Mouse (Mus musculus) forebrain, embryonic 16.5 days (tissue): ENCODE measurements around the gene Hoxd8. TPM values are rescaled to one million over a fixed set of nuclear protein-coding genes. Genes with fewer than 3 reads are reported as not detected.

ENCODE experiments used
- ATAC-seq: fragments of 200-750 bp; cut with Nextera tagmentation; 2 replicates; pipeline ENCODE4 v1.8.0; 2017; ENCODE audit warnings: mild to moderate bottlenecking, moderate library complexity
- H3K27ac ChIP-seq: fragments of 300-500 bp; sonication (generic); 2 replicates; pipeline ENCODE4 v1.5.1; 2014; ENCODE audit warnings: low read length, control low read depth
- H3K27me3 ChIP-seq: fragments of 300-500 bp; sonication (generic); replicated peaks from 2 replicates; pipeline ENCODE4 v1.6.1; 2014; ENCODE audit warnings: low read length; ENCODE audit not compliant: control insufficient read depth, insufficient read depth
- H3K36me3 ChIP-seq: fragments of 300-500 bp; sonication (generic); 2 replicates; pipeline ENCODE4 v1.6.1; 2014; ENCODE audit not compliant: control insufficient read depth, insufficient read depth
- H3K4me1 ChIP-seq: fragments of 300-500 bp; sonication (generic); replicated peaks from 2 replicates; pipeline ENCODE4 v1.6.1; 2014; ENCODE audit warnings: low read length; ENCODE audit not compliant: control insufficient read depth, insufficient read depth
- H3K4me2 ChIP-seq: fragments of 300-500 bp; sonication (generic); 2 replicates; pipeline ENCODE4 v1.6.1; 2014; ENCODE audit warnings: mild to moderate bottlenecking, low read length, control low read depth
- H3K4me3 ChIP-seq: fragments of 300-500 bp; sonication (generic); replicated peaks from 2 replicates; pipeline ENCODE4 v1.5.1; 2014; ENCODE audit warnings: mild to moderate bottlenecking, low read length, control low read depth
- H3K9ac ChIP-seq: fragments of 300-500 bp; sonication (generic); replicated peaks from 2 replicates; pipeline ENCODE4 v1.6.1; 2014; ENCODE audit warnings: low read depth, low read length, control low read depth
- H3K9me3 ChIP-seq: fragments of 300-500 bp; sonication (generic); 2 replicates; pipeline ENCODE4 v1.6.1; 2016; ENCODE audit warnings: low read length; ENCODE audit not compliant: control insufficient read depth
- WGBS: fragments of 180-500 bp; shearing (Covaris S2); extraction: QIAGEN DNeasy Blood & Tissue Kit; methylation state at CpG from one replicate; pipeline ENCODE4 v1.1.7; 2014; 5-methylcytosine and 5-hydroxymethylcytosine counted together
- polyA plus RNA-seq: library from polyadenylated mRNA; unstranded; fragments of >200 nt; fragmentation: Nextera tagmentation; extraction: Ambion mirVana; gene quantifications from 2 replicates; pipeline ENCODE4 v1.2.1, GENCODE M21; 2015

The Hoxd8 gene
- polyA plus RNA-seq, 1 experiment from 2014 or later, result not detected

- Histone ChIP-seq H3K4me3 (no peak overlapping the region), H3K9me3 (no peaks in the 10 kb centered on the region), H3K36me3 (no peaks in the 10 kb centered on the region), H3K27ac (no peak overlapping the region), H3K9ac (no peak overlapping the region), H3K4me2 (no peak overlapping the region), H3K4me1 (peaks cover 9% of the 10 kb centered on the region; the same call in 1 of the 2 replicates), H3K27me3 (peaks cover 99% of the 10 kb centered on the region)
- no peak for ATAC-seq
- 5% methylated on average over 9 of the region's 9 CpGs for WGBS
These were observed 27.9 kb upstream of the Hoxd8 start for GRCm38 (mm10) chr2:74676376-74677052.

GRCm38 (mm10) chr2:74677106-74677505 is 27.3 kb upstream of the Hoxd8 start:
- H3K4me2 ChIP-seq, result no peak overlapping the region
- no peak overlapping the region for H3K4me3 ChIP-seq
- no peak overlapping the region for H3K9ac ChIP-seq
- 3% methylated on average over 2 of the region's 2 CpGs for WGBS
- H3K36me3 ChIP-seq, result no peaks in the 10 kb centered on the region
- H3K4me1 ChIP-seq, result peaks cover 15% of the 10 kb centered on the region
- no peak overlapping the region for H3K27ac ChIP-seq
- H3K9me3 ChIP-seq, result no peaks in the 10 kb centered on the region
- H3K27me3 ChIP-seq, result peaks cover 99% of the 10 kb centered on the region
- ATAC-seq, result no peak

GRCm38 (mm10) chr2:74678891-74679595 is 25.4 kb upstream of the Hoxd8 start, which contains the start of gene Hoxd11:
Gene Hoxd11 (plus strand): TSS chr2:74679557.
- Histone ChIP-seq H3K36me3 (no peaks in the 10 kb centered on the region), H3K4me2 (no peak within 1 kb of the TSS), H3K4me3 (no peak within 1 kb of the TSS), H3K4me1 (peaks cover 19% of the 10 kb centered on the region), H3K9ac (no peak within 1 kb of the TSS), H3K27ac (no peak within 1 kb of the TSS), H3K9me3 (no peaks in the 10 kb centered on the region), H3K27me3 (peaks cover 97% of the 10 kb centered on the region)
- no peak for ATAC-seq
- 2% methylated on average over 15 of the region's 15 CpGs for WGBS

GRCm38 (mm10) chr2:74679596-74679971 is 24.8 kb upstream of the Hoxd8 start:
- WGBS, result under 1% methylated on average over 26 of the region's 26 CpGs

GRCm38 (mm10) chr2:74679980-74680379 is 24.4 kb upstream of the Hoxd8 start:
- Histone ChIP-seq H3K9me3 (no peaks in the 10 kb centered on the region), H3K36me3 (no peaks in the 10 kb centered on the region), H3K27me3 (peaks cover 96% of the 10 kb centered on the region), H3K4me2 (no peak overlapping the region), H3K9ac (no peak overlapping the region), H3K4me3 (no peak overlapping the region), H3K4me1 (peaks cover 19% of the 10 kb centered on the region), H3K27ac (no peak overlapping the region)
- WGBS, result under 1% methylated on average over 23 of the region's 23 CpGs
- ATAC-seq, result no peak

More at GRCm38 (mm10) chr2:74679596-74679971, 24.8 kb upstream of the Hoxd8 start:
- Histone ChIP-seq H3K4me2 (no peak overlapping the region), H3K9ac (no peak overlapping the region), H3K27ac (no peak overlapping the region), H3K4me1 (peaks cover 19% of the 10 kb centered on the region), H3K4me3 (no peak overlapping the region), H3K36me3 (no peaks in the 10 kb centered on the region), H3K27me3 (peaks cover 97% of the 10 kb centered on the region), H3K9me3 (no peaks in the 10 kb centered on the region)
- no peak for ATAC-seq

- ATAC-seq, result no peak
These were observed 23.6 kb upstream of the Hoxd8 start for GRCm38 (mm10) chr2:74680561-74681398.

GRCm38 (mm10) chr2:74681594-74682531 is 22.6 kb upstream of the Hoxd8 start:
- Histone ChIP-seq H3K4me3 (peak overlapping the region; percentile 6; the same call in 1 of the 2 replicates), H3K4me2 (no peak overlapping the region), H3K36me3 (no peaks in the 10 kb centered on the region), H3K4me1 (peaks cover 19% of the 10 kb centered on the region), H3K27ac (no peak overlapping the region), H3K9ac (no peak overlapping the region), H3K27me3 (peaks cover 91% of the 10 kb centered on the region), H3K9me3 (no peaks in the 10 kb centered on the region)
- ATAC-seq, result no peak
- WGBS, result under 1% methylated on average over 67 of the region's 78 CpGs

More at GRCm38 (mm10) chr2:74680561-74681398, 23.6 kb upstream of the Hoxd8 start:
- H3K27me3 ChIP-seq, result peaks cover 95% of the 10 kb centered on the region
- no peak overlapping the region for H3K9ac ChIP-seq
- H3K36me3 ChIP-seq, result no peaks in the 10 kb centered on the region
- H3K4me1 ChIP-seq, result peaks cover 19% of the 10 kb centered on the region
- 1% methylated on average over 21 of the region's 21 CpGs for WGBS
- H3K4me3 ChIP-seq, result no peak overlapping the region
- no peak overlapping the region for H3K4me2 ChIP-seq
- H3K9me3 ChIP-seq, result no peaks in the 10 kb centered on the region
- no peak overlapping the region for H3K27ac ChIP-seq

GRCm38 (mm10) chr2:74682796-74683195 is 21.6 kb upstream of the Hoxd8 start:
- Histone ChIP-seq H3K9me3 (no peaks in the 10 kb centered on the region), H3K36me3 (no peaks in the 10 kb centered on the region), H3K4me1 (peaks cover 19% of the 10 kb centered on the region), H3K27ac (no peak overlapping the region), H3K9ac (no peak overlapping the region), H3K4me2 (no peak overlapping the region; the same call in 1 of the 2 replicates), H3K27me3 (peaks cover 91% of the 10 kb centered on the region), H3K4me3 (no peak overlapping the region)
- no peak for ATAC-seq
- WGBS, result 1% methylated on average over 25 of the region's 51 CpGs
